ENCODE assay signal across 22 mouse cellular contexts in genomic region chr19:59627681-59628080, GRCm38 (mm10).
"Had no signal": no experiment of that assay in that cellular context is flagged by ENCODE, and none has a peak within 500 bp of the region (broad histone marks: within the 10 kb centered on the region; RNA-seq: fewer than 3 reads in every experiment).

No protein-coding gene starts in this region.

- H3K9me3 ChIP-seq: heart, embryonic 13.5 days; heart, embryonic 15.5 days; hindbrain, embryonic 13.5 days; hindbrain, embryonic 15.5 days; kidney, embryonic 15.5 days; limb, embryonic 13.5 days; limb, embryonic 15.5 days had no signal

- H3K9ac ChIP-seq: heart, embryonic 13.5 days; heart, embryonic 15.5 days; hindbrain, embryonic 13.5 days; hindbrain, embryonic 15.5 days; kidney, embryonic 15.5 days; limb, embryonic 13.5 days; limb, embryonic 15.5 days had no signal

- H3K27me3 ChIP-seq: heart, embryonic 13.5 days; heart, embryonic 15.5 days; kidney, embryonic 15.5 days; limb, embryonic 15.5 days had no signal

- H3K4me3 ChIP-seq: heart, embryonic 13.5 days; heart, embryonic 15.5 days; hindbrain, embryonic 13.5 days; hindbrain, embryonic 15.5 days; kidney, embryonic 15.5 days; limb, embryonic 13.5 days; limb, embryonic 15.5 days had no signal

- ATAC-seq: hindbrain, postnatal 0 days; intestine, embryonic 16.5 days had no signal

- DNase-seq: gastrocnemius, postnatal 14 days; gastrocnemius, postnatal 36 days; heart, adult 18-20 months; heart, postnatal 14 days; heart, postnatal 36 days; kidney, adult 11 months; kidney, adult 9 months; kidney, postnatal 10 days; kidney, postnatal 36 days; layer of hippocampus, adult 9-11 months; layer of hippocampus, postnatal 36 days; left cerebral cortex, postnatal 4 days had no signal

- H3K4me1 ChIP-seq: heart, embryonic 13.5 days; heart, embryonic 15.5 days; limb, embryonic 13.5 days; limb, embryonic 15.5 days had no signal

- H3K36me3 ChIP-seq: heart, embryonic 13.5 days; heart, embryonic 15.5 days; hindbrain, embryonic 13.5 days; hindbrain, embryonic 15.5 days; kidney, embryonic 15.5 days; limb, embryonic 13.5 days; limb, embryonic 15.5 days had no signal

- H3K4me2 ChIP-seq: heart, embryonic 11.5 days; heart, embryonic 13.5 days; heart, embryonic 15.5 days; limb, embryonic 13.5 days; limb, embryonic 15.5 days had no signal

- H3K27ac ChIP-seq: heart, embryonic 13.5 days; heart, embryonic 15.5 days; hindbrain, embryonic 15.5 days; hindbrain, postnatal 0 days; kidney, embryonic 15.5 days; limb, embryonic 13.5 days; limb, embryonic 15.5 days had no signal
